Mouse (Mus musculus) ovary, postnatal 36 days (tissue): ENCODE measurements around the gene Hist1h3d.
A peak's percentile ranks its signal among the peaks of the same experiment; 100 is the strongest.
"Not testable (repeated sequence)": the region's sequence is repeated elsewhere in the genome, so short reads cannot be mapped to it uniquely, and the experiment has no call there.

Source experiments
- DNase-seq: peaks from one replicate; pipeline ENCODE4 v3.0.0; 2022; ENCODE audit warnings: low spot score, mixed read lengths

Gene Hist1h3d

DNA sequence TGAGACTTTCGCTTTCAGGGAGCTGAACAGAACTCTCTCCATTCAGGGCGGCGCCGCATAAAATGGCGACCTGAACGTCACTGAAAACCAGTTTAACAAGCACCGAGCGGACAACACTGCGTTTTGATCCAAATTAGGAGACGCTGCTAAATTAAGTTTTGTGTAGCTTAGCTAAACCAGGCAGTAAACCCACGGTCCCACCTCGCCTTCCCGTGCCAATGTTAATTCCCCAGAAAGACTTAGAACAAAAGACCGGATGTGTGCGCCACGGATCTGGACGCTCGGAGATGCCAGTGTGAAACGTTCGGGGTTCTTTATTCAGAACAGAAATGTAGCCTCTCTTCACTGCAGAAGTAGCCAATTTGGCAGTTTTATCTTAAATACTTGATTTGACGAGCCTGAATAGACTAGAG, 9.5 kb downstream of the Hist1h3d start:
- DNase-seq = peak; percentile 66

GRCm38 (mm10) chr13:23585442-23586098, 10.0 kb downstream of the Hist1h3d start:
- DNase-seq = peak; percentile 69

DNA sequence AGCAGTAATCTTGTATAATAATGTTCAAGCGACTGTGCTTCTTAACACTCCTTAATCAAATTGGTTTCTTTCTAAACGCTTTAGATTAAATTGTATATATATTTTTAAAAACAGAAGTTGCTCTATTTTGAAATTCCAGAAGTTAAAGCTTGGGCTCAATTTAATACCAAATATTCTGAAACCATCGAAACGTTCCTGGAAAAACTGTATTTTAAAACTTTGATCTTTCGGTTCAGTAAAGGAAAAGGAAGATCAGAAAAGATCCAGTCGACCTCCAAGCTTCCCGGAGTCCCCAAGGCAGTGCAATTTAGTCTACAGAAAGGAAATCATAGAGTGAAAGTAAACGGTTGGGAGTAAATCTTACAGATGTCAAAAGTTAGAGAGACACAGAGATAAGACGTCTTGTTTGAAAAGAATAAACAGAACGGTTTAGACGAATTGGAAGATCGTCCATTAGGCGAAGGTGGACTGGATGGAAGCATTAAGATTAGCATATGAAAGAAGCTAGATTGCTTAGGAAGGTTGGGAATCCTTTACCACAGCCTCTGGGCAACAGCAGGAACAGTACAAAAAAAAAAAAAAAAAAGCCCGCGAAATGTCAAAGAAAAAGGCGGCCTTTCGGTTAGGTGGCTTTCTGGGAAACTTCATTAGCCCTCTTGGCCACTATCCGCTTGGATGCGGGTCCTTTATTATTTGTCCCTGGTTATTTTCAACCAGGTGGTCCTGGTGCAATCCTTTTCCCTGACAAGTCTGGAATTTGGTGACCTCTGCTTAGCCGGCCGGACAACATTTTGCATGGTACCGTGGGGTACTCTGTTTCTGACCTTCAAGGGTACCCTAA, 10.8 kb downstream of the Hist1h3d start:
- no peak for DNase-seq

- no peak for DNase-seq
These were observed 11.3 kb downstream of the Hist1h3d start for GRCm38 (mm10) chr13:23586940-23587225.

- DNase-seq = no peak
These were observed 15.6 kb downstream of the Hist1h3d start for GRCm38 (mm10) chr13:23591206-23591605.

DNA sequence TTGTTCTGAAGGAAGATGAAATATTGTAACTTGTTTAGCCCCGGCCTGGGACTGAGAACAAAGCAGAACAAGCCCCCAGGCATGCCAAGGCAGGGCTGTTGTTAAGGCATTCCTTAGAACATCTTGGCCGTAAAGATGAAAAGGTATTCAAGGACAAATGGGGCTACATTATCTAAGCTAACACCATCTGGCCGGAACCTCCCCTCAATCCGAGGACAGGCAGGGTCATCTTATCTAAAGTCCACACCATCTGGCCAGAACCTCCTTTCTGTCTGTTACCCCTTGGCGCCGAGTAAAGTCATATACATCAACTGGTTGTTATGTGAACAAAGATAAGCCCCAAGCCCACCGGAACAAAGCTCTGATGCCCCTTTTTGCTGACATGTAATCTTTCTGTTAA, 16.3 kb downstream of the Hist1h3d start:
- DNase-seq = not testable (repeated sequence)

DNA sequence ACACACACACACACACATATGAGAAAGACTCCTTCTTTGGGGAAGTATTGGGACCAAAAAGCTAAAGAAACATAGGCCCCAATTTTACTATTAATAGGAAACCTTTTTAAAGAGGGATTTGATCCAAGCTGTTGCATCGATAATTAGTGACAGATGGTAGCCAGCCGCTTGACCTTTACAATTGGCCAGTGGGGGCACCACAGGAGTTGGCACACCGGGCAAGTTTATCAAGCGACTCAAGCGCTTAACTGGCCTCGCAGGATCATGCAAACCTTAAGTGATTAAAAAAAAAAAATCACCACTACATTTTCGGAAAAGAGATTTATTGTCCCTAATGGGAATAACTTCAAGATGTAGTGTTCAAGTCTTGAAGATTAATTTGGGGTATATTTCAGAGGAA, 17.1 kb downstream of the Hist1h3d start:
- DNase-seq = no peak

GRCm38 (mm10) chr13:23593051-23593770, 17.6 kb downstream of the Hist1h3d start:
- DNase-seq = no peak

GRCm38 (mm10) chr13:23595185-23595584, 19.6 kb downstream of the Hist1h3d start:
- DNase-seq = no peak

DNA sequence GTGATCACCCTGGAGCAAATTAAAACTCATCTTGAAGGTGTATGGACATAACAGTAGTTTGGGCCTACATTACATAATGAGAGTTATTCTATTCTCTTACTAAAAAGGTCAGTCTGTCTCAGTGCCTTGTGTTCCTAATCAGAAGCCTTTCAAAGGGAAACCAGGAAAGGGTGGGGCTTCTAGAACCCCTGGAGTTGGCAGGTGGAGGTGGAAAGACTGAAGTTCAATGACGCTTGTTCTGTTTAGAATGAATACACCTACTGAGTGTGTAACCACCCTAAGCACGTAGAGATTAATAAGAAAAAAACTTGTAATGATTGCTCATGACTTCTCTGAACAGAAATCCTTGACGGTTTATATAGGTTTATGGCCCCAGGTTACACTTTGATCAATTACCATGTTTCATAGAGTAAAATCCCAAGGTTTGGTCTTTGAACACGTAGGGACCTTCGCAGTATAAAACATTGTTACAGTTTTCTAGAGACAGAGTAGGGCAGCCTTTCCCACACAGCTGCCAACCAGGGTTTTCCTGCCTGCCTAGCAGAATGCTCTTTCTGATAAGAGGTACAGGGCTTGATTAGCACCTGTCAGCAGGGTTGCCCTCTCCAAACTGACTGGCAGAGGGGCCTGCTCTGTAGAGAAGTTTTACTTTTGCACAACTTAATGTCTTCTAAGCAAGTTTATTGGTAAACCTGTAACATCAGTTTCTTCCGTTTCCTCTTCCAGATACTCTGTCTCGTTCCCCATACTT, 20.2 kb downstream of the Hist1h3d start:
- DNase-seq = no peak

GRCm38 (mm10) chr13:23597957-23598356, 22.4 kb downstream of the Hist1h3d start:
- DNase-seq = peak; percentile 70

DNA sequence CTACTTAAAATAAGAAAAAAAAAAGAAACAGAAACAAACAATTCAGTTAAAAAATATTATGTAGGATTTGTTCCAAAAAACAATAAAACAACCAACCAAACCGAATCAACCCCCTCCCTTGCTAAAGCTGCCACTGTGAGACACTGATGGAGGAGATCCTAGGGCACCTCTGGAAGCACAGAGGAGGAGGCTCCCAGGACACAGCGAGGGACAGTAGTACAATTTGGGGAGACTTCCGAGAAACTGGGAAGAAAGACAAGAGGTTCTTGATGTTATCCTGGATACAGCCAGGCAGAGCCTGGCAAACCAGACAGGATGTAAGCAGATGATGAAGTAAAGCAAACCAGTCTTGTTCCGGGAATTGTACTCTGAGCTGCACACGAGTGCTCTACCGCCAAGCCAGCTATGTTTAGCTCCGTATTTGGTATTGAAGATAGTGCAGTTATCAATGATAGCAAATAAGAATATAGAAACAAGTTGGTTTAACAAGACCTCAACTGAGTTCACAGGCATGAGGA, 27.7 kb downstream of the Hist1h3d start:
- DNase-seq = no peak

- DNase-seq = no peak
These were observed 28.9 kb downstream of the Hist1h3d start for GRCm38 (mm10) chr13:23604452-23604851.

DNA sequence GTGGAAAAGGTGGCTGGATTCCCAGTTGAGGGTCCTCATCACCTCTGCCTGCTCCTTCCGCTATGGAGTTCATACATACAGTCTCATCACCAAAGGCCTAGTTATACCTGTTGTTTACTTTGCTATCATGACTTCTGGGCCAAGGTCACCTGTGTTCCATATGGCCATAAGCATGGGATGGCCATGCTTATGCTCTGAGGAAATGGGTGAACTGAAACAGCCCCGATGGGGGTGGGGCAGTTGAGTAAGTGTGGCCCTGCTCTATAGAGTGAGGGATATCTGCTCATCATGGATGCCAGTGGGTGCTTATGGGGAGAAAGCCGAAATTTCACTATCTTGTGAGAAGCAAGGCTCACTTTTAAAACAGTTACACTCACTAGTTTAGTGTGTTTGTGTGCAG, 29.5 kb downstream of the Hist1h3d start:
- no peak for DNase-seq

DNA sequence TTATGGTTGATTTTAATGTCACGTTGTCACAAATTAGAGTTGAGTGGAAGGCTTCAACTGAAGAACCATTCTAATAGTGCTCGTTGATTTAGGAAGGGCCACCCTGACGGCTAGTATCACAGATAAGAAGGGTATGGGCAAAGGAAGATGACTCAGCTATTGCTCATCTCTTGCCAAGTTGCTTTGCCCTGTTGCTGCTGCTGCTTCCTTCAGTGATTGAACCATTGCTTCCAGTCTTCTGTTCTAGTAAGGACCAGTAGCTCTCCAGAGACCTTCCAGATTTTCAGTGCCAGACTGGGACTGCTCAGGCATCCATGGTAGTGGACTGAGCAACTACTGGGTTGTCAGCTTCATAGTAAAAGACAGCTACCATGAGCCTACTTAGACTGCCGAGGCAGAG, 33.6 kb downstream of the Hist1h3d start:
- DNase-seq = no peak

- DNase-seq = no peak
These were observed 34.3 kb downstream of the Hist1h3d start for GRCm38 (mm10) chr13:23609844-23610243.

- no peak for DNase-seq
These were observed 34.8 kb downstream of the Hist1h3d start for GRCm38 (mm10) chr13:23610393-23610792.

GRCm38 (mm10) chr13:23611638-23612037, 36.1 kb downstream of the Hist1h3d start:
- DNase-seq = no peak

DNA sequence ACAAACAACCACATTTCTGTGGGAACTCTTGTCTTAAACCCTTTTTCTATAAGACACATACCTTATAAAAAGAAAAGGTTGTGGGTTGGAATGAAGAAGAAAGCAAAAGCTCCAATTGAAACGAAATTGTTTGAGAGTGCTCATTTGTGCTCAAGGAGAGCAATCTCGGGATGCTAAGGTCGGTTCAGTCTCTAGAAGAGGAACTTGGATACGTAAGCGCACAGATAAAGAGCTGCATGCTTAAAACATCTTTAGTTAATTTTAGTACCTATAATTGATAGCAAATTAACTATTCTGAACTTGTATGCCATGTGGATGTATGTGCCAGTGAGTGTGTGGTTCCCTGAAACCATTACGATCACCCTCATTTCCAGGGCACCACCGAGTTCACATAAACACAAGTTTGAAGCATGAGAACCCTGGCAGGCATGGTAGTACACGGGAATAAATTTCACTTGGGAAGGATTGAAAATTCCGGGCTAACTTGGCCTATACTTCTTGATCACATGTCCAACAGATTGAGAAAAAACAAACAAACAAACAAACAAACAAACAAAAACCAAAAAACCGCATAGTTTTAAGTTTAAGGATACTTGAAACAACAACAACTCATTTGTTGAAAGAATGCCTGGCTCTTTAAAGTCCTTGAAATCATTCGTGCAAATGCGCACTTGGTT, 44.6 kb downstream of the Hist1h3d start:
- no peak for DNase-seq

- peak; percentile 48 for DNase-seq
These were observed 45.4 kb downstream of the Hist1h3d start, which contains the start of gene Hist1h2be for GRCm38 (mm10) chr13:23620733-23621531. Gene Hist1h2be, minus strand, starts transcription at chr13:23621124.
